Comparison of ENCODE assay signal across 25 mouse cellular contexts in the genomic region with DNA sequence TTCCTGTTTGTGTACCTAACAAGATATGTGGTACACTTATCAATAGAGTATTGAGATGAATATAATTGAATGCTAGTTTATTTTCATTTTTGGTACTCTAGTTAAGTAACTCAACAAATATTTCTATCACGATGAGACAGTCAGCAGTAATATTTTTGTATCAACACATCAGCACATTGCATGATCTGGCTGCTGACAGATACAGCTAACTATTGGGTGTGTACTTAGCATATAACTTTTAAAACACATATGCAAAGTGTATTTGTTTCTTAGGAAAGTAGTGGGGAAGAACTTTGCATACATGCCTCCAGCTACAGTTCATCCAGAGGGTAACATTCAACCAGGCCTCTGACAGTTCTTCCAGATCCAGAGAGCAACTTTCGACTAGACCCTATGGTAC. TPM values are rescaled to one million over a fixed set of nuclear protein-coding genes. Genes with fewer than 3 reads are reported as not detected.
"Had no signal": no experiment of that assay in that cellular context is flagged by ENCODE, and none has a peak within 500 bp of the region (broad histone marks: within the 10 kb centered on the region; RNA-seq: fewer than 3 reads in every experiment).

No protein-coding gene starts in this region.

- ATAC-seq: intestine, postnatal 0 days had no signal

- H3K4me1 ChIP-seq: limb, embryonic 10.5 days; limb, embryonic 13.5 days; lung, embryonic 15.5 days had no signal

- DNase-seq: kidney, adult 2 months; kidney, postnatal 25 days; lung, postnatal 10 days; lung, postnatal 36 days; midbrain, embryonic 14.5 days; thymus, adult 18-20 months; thymus, postnatal 36 days had no signal

- H3K36me3 ChIP-seq: limb, embryonic 10.5 days; limb, embryonic 13.5 days; lung, embryonic 15.5 days had no signal

- H3K9me3 ChIP-seq: limb, embryonic 10.5 days; limb, embryonic 13.5 days; lung, embryonic 15.5 days; megakaryocyte, embryonic 14.5 days had no signal

- H3K27me3 ChIP-seq: limb, embryonic 13.5 days; lung, embryonic 15.5 days; megakaryocyte, embryonic 14.5 days had no signal

- H3K4me2 ChIP-seq: limb, embryonic 13.5 days; lung, embryonic 15.5 days; midbrain, embryonic 11.5 days had no signal

- H3K4me3 ChIP-seq: limb, embryonic 10.5 days; limb, embryonic 13.5 days; lung, embryonic 15.5 days; megakaryocyte, embryonic 14.5 days had no signal

- H3K9ac ChIP-seq: limb, embryonic 13.5 days; lung, embryonic 15.5 days had no signal

- H3K27ac ChIP-seq: kidney, postnatal 0 days; limb, embryonic 10.5 days; limb, embryonic 13.5 days; lung, embryonic 15.5 days had no signal

RNA-seq across cellular contexts. Expression of a gene that starts 15.7 kb away (rescaled TPM):
- polyA plus RNA-seq: intestine, postnatal 0 days; kidney, adult 2 months; kidney, embryonic 14.5 days; kidney, postnatal 0 days; large intestine, adult 2 months; limb, embryonic 10.5 days; limb, embryonic 13.5 days; liver, adult 2 months; lung, embryonic 15.5 days; midbrain, embryonic 11.5 days; midbrain, embryonic 14.5 days; midbrain, postnatal 0 days; neural tube, embryonic 11.5 days; neural tube, embryonic 14.5 days; small intestine, adult 2 months; spleen, adult 2 months; stomach, embryonic 16.5 days; testis, adult 2 months; urinary bladder, adult 2 months had no signal

RNA-seq across cellular contexts. Expression of a gene that starts 18.4 kb away (rescaled TPM):
- polyA plus RNA-seq: intestine, postnatal 0 days; kidney, adult 2 months; kidney, postnatal 0 days; large intestine, adult 2 months; liver, adult 2 months; midbrain, postnatal 0 days; small intestine, adult 2 months; testis, adult 2 months had no signal

RNA-seq across cellular contexts. Expression of a gene that starts 28.4 kb away (rescaled TPM):
- polyA plus RNA-seq: kidney, adult 2 months; large intestine, adult 2 months; liver, adult 2 months; small intestine, adult 2 months had no signal
